Mouse (Mus musculus): ENCODE measurements around the gene Rgs10. TPM values are rescaled to one million over a fixed set of nuclear protein-coding genes. Genes with fewer than 3 reads are reported as not detected.

Gene Rgs10
- polyA plus RNA-seq, 1 experiment from 2014 or later = 2.7 TPM

DNA sequence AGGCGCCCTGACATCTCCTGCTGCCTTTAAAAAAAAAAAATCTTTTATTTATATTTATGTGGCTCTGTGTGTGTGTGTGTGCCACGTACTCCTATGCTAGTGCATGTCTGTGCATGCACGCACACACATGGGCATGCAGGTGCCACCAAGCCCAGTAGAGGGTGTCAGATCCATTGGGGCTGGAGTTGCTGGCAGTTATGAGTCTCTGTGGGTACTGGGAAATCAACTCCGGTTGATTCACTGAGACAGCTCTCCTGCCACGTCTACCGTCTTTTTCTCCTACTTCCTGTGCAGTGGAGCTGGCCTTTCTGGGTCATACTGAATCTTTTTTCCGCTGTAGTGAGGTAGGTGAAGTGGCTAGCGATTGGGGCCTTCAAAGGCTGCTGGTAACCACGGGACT, 58.8 kb downstream of the Rgs10 start:
- H3K9me3 ChIP-seq (replicated peaks) = no peaks in the 10 kb centered on the region
- WGBS = 88% methylated on average over 9 of the region's 9 CpGs
- no peaks in the 10 kb centered on the region for H3K36me3 ChIP-seq
- H3K4me1 ChIP-seq = no peaks in the 10 kb centered on the region
- H3K27ac ChIP-seq = no peak overlapping the region
- no peak overlapping the region for H3K4me3 ChIP-seq
- no peaks in the 10 kb centered on the region for H3K27me3 ChIP-seq (ENCODE audit: low read depth, poor library complexity, severe bottlenecking)
- no peak for DNase-seq (ENCODE audit: low spot score)

DNA sequence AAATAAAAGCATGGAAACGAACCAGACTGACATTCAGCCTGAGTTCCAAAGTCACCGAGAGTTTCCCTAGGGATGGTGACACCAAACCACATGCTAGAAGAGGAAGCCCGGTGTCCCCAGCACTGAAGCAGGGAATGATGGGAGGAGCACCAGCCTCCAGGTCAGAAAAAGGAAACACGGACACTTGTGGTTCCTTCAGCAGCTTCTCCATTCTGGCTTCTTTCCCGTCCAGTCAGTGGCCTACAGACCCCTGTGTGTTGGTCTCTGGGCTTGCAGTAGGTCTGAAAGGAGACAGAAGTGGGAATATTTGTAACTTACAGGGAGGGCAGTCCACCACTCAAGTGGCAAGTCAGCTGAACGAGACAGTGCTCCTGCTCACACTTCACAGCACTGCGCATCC, 59.4 kb downstream of the Rgs10 start:
- Histone ChIP-seq H3K9me3 (replicated peaks) (no peaks in the 10 kb centered on the region), H3K4me3 (no peak overlapping the region), H3K4me1 (no peaks in the 10 kb centered on the region), H3K27me3 (ENCODE audit: low read depth, poor library complexity, severe bottlenecking) (no peaks in the 10 kb centered on the region), H3K27ac (no peak overlapping the region), H3K36me3 (no peaks in the 10 kb centered on the region)
- 83% methylated on average over 7 of the region's 7 CpGs for WGBS
- DNase-seq (ENCODE audit: low spot score) = no peak

GRCm38 (mm10) chr7:128358741-128359140, 59.8 kb downstream of the Rgs10 start:
- Histone ChIP-seq H3K9me3 (replicated peaks) (no peaks in the 10 kb centered on the region), H3K27ac (no peak overlapping the region), H3K27me3 (ENCODE audit: low read depth, poor library complexity, severe bottlenecking) (no peaks in the 10 kb centered on the region), H3K4me1 (no peaks in the 10 kb centered on the region), H3K36me3 (no peaks in the 10 kb centered on the region), H3K4me3 (no peak overlapping the region)
- DNase-seq (ENCODE audit: low spot score) = no peak
- 85% methylated on average over 9 of the region's 9 CpGs for WGBS

DNA sequence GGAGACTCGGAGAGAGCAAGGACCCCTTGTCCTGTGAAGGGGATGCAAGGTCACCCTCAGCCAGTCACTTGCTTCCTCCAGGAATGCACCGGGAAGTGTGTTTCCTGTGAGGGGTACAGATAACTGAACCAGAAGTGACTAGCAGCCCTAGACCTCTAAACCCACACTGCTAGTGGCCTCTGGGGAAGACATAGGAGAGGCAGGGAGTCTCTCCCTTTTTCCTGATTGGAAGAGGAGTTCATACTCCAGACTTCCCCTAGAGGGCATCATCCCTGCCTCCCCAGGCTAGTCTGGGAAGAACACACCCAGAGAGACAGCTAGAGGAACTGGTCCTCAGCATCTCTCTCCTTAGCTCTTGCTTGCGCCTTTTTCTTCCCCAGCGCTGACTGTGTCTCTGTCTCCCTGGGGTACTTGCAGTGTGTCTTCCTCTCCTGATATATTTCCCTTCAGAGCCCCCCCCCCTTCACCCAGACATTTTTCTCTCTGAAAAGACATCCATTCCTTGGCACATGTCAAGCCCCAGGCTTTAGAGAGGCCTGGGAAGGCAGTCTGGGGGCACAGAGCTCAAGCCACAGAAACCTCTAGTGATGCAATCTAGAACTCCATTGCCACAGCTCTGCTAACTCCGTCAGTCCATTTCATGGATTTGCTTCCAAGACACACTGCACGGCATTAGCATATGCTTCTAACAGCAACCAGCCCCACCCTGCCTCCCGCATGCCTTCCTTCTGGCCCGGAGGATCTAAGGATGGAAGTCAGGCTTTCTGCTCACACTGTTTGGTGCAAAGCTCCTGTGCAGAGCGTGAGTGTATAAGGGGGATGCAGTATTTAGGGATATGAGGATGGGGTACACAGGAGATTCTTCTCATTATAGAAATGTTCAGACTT, 61.4 kb downstream of the Rgs10 start:
- no peaks in the 10 kb centered on the region for H3K36me3 ChIP-seq
- H3K4me3 ChIP-seq = no peak overlapping the region
- H3K27me3 ChIP-seq (ENCODE audit: low read depth, poor library complexity, severe bottlenecking) = no peaks in the 10 kb centered on the region
- no peaks in the 10 kb centered on the region for H3K4me1 ChIP-seq
- no peaks in the 10 kb centered on the region for H3K9me3 ChIP-seq (replicated peaks)
- no peak for DNase-seq (ENCODE audit: low spot score)
- H3K27ac ChIP-seq = no peak overlapping the region
- 79% methylated on average over 9 of the region's 9 CpGs for WGBS

DNA sequence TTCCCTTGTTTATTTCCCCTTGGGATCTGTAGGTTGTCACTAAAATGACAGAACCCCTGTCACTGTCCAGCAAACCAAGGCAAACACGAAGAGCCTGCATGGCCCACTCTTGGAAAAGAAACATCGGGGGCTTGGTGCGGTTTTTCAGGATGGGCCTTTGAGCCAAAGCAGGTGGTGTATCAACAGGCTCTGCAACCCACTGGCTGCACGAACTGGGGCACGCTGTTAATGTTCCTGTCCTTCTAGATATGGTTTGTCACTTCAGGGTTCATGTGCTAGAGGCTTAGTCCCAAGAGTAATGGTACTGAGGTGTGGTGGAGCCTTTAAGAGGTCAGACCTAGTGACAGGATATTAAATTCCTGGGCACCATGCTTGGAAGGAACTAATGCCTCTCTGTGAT, 63.1 kb downstream of the Rgs10 start:
- DNase-seq (ENCODE audit: low spot score) = no peak
- Histone ChIP-seq H3K36me3 (no peaks in the 10 kb centered on the region), H3K27me3 (ENCODE audit: low read depth, poor library complexity, severe bottlenecking) (no peaks in the 10 kb centered on the region), H3K4me3 (no peak overlapping the region), H3K27ac (no peak overlapping the region), H3K4me1 (no peaks in the 10 kb centered on the region), H3K9me3 (replicated peaks) (no peaks in the 10 kb centered on the region)
- WGBS = 91% methylated on average over 5 of the region's 5 CpGs

GRCm38 (mm10) chr7:128352721-128353120, 65.8 kb downstream of the Rgs10 start:
- Histone ChIP-seq H3K27me3 (ENCODE audit: low read depth, poor library complexity, severe bottlenecking) (no peaks in the 10 kb centered on the region), H3K27ac (no peak overlapping the region), H3K4me3 (no peak overlapping the region), H3K36me3 (no peaks in the 10 kb centered on the region), H3K9me3 (replicated peaks) (no peaks in the 10 kb centered on the region), H3K4me1 (no peaks in the 10 kb centered on the region)
- DNase-seq (ENCODE audit: low spot score) = no peak
- 73% methylated on average over 3 of the region's 3 CpGs for WGBS

DNA sequence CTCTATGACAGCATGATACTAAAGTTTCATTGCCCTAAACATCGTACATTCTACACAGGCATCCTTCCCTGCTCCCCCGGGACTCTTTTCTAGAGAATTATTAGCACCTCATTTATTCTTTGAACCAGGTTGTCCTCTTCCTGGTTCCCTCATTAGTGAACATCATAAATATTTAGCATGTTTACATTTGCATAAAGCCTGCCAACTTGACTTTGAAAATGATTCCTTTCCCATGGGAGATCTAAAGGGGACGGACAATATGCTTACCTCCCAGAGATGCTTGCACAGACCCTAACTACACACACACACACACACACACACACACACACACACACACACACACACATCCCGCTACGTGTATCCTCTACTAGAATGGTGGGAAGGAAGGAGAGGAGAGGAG, 67.4 kb downstream of the Rgs10 start:
- no peaks in the 10 kb centered on the region for H3K27me3 ChIP-seq (ENCODE audit: low read depth, poor library complexity, severe bottlenecking)
- H3K4me3 ChIP-seq = no peak overlapping the region
- H3K27ac ChIP-seq = no peak overlapping the region
- no peaks in the 10 kb centered on the region for H3K9me3 ChIP-seq (replicated peaks)
- WGBS = 89% methylated on average over 3 of the region's 5 CpGs
- no peaks in the 10 kb centered on the region for H3K4me1 ChIP-seq
- no peak for DNase-seq (ENCODE audit: low spot score)
- H3K36me3 ChIP-seq = no peaks in the 10 kb centered on the region

DNA sequence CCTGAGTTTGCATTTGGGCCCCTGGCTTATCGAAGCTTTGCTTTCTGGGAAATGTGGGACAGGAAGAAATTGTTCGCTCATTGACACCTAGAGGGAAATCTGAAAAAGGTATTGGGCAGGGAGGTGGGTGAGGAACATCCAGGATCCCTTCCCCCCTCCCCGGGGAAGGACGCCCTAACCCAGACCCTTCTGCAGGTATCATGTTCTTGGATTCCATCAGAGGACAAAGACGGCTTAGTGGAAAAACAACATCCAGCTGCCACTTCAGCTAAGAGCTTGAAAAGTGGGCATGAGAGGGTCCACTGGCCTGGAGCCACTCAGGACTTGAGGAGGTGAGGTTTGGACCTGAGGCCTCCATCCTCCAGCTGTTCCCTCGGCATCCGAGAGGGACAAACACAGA, 68.2 kb downstream of the Rgs10 start:
- Histone ChIP-seq H3K27ac (no peak overlapping the region), H3K9me3 (replicated peaks) (no peaks in the 10 kb centered on the region), H3K4me3 (no peak overlapping the region), H3K27me3 (ENCODE audit: low read depth, poor library complexity, severe bottlenecking) (no peaks in the 10 kb centered on the region), H3K36me3 (no peaks in the 10 kb centered on the region), H3K4me1 (no peaks in the 10 kb centered on the region)
- DNase-seq (ENCODE audit: low spot score) = no peak
- 87% methylated on average over 7 of the region's 7 CpGs for WGBS

DNA sequence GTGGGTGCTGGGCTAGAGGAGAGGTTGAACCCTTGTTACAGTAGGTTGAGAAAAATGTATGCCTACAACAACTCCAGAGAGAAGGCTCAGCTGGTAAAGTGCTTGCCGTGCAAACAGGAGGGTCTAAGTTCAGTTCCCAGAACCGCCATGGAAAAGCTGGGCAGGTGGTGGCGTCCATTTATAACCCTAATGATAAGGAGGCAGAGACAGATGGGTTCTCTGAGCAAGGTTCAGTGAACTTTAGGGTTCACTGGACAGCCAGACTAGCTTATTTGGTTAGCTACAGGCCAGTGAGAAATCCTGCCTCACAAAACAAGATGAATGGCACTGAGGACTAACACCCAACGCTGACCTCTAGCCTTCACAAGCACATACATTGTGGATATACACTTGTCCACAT, 68.8 kb downstream of the Rgs10 start:
- Histone ChIP-seq H3K4me1 (no peaks in the 10 kb centered on the region), H3K9me3 (replicated peaks) (no peaks in the 10 kb centered on the region), H3K27me3 (ENCODE audit: low read depth, poor library complexity, severe bottlenecking) (no peaks in the 10 kb centered on the region), H3K36me3 (no peaks in the 10 kb centered on the region), H3K4me3 (no peak overlapping the region), H3K27ac (no peak overlapping the region)
- 77% methylated on average over 4 of the region's 4 CpGs for WGBS
- no peak for DNase-seq (ENCODE audit: low spot score)

- Histone ChIP-seq H3K27me3 (ENCODE audit: low read depth, poor library complexity, severe bottlenecking) (no peaks in the 10 kb centered on the region), H3K9me3 (replicated peaks) (no peaks in the 10 kb centered on the region), H3K36me3 (no peaks in the 10 kb centered on the region), H3K4me1 (no peaks in the 10 kb centered on the region), H3K27ac (no peak overlapping the region), H3K4me3 (no peak overlapping the region)
- no peak for DNase-seq (ENCODE audit: low spot score)
- 81% methylated on average over 1 of the region's 1 CpGs for WGBS
Observed at GRCm38 (mm10) chr7:128348608-128349007, 70.0 kb downstream of the Rgs10 start.

GRCm38 (mm10) chr7:128346991-128347390, 71.6 kb downstream of the Rgs10 start:
- 82% methylated on average over 8 of the region's 8 CpGs for WGBS
- Histone ChIP-seq H3K9me3 (replicated peaks) (no peaks in the 10 kb centered on the region), H3K4me1 (no peaks in the 10 kb centered on the region), H3K27me3 (ENCODE audit: low read depth, poor library complexity, severe bottlenecking) (no peaks in the 10 kb centered on the region), H3K27ac (no peak overlapping the region), H3K4me3 (no peak overlapping the region), H3K36me3 (no peaks in the 10 kb centered on the region)
- DNase-seq (ENCODE audit: low spot score) = no peak

DNA sequence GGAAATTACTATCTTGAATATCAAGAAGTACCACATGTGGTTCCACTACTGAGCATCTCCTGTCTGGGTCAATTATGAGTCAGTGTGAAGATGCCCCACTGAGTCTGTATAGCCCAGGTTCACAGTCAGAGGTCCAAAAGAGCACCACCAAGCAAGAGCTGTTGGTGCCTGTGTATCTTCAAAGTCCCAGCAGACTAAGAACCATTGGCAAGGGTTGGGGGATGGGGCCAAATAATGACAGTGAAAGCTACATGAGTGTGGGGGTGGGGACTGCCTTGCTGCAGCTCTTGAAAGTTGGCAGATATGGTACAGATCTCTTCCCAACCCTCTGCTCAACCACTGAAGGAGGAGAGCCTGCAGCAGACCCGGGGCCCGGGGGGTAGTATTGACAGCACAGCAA, 72.0 kb downstream of the Rgs10 start:
- Histone ChIP-seq H3K4me3 (no peak overlapping the region), H3K9me3 (replicated peaks) (no peaks in the 10 kb centered on the region), H3K4me1 (no peaks in the 10 kb centered on the region), H3K36me3 (no peaks in the 10 kb centered on the region), H3K27me3 (ENCODE audit: low read depth, poor library complexity, severe bottlenecking) (no peaks in the 10 kb centered on the region), H3K27ac (no peak overlapping the region)
- no peak for DNase-seq (ENCODE audit: low spot score)
- WGBS = 75% methylated on average over 2 of the region's 2 CpGs

GRCm38 (mm10) chr7:128345691-128346090, 72.9 kb downstream of the Rgs10 start:
- Histone ChIP-seq H3K4me1 (no peaks in the 10 kb centered on the region), H3K27me3 (ENCODE audit: low read depth, poor library complexity, severe bottlenecking) (no peaks in the 10 kb centered on the region), H3K4me3 (no peak overlapping the region), H3K27ac (no peak overlapping the region), H3K9me3 (replicated peaks) (no peaks in the 10 kb centered on the region), H3K36me3 (no peaks in the 10 kb centered on the region)
- DNase-seq (ENCODE audit: low spot score) = no peak
- 79% methylated on average over 6 of the region's 6 CpGs for WGBS

All from limb, embryonic 10.5 days (tissue).